Mouse (Mus musculus): ENCODE data around the gene Boc.

Gene Boc

DNA sequence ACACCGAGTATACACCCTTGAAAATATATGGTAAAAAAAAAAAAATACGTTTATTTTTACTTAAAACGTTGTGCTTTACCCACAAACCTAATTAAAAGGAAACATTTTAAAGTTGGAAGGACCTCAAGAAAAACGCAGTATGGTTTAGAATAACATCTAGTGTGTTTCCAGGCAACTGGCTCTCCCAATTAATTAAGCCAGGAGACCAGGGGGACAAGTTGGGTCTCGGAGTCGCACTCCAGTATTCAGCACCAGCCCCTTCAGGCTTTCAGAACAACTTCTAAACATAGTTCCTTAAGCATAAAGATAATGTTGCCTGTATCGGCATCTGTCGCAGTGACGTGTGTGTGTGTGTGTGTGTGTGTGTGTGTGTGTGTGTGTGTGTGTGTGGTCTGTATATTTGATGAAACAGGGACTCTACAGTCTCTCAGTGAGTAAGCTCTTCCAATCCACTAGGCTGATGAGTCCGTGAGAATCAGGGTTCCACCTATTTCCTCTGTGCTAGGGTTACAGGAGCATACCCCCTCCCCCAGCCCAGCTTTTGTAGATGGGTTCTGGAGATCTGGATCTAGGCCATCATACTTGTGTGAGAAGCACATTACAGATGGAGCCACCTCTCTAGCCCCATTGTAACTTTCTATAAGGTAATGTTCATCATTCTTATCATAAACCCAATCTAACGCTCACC lies 31.3 kb downstream of the Boc start:
- no peak for DNase-seq (ENCODE audit: low spot score in 2 of 2)

DNA sequence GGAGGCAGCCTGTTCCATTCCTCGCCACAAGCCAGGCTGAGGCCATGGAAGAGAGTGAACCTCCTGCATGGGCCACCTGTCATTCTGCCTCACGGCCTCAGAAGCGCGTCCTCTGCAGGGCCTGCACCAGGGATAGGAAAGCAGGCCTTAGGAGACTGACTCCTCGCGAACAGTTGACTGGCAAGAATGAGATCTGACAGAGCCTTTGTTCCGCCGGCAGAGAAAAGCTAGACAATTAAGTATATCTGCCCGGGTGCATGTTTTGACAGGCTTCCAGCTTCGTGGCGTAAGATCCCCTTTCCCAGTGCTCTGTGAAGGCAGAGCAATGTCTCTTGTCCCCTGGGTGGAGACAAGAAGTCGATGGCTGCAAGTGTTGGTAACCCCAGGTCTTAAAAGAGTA lies 32.0 kb downstream of the Boc start:
- DNase-seq (ENCODE audit: low spot score in 2 of 2) = no peak

DNA sequence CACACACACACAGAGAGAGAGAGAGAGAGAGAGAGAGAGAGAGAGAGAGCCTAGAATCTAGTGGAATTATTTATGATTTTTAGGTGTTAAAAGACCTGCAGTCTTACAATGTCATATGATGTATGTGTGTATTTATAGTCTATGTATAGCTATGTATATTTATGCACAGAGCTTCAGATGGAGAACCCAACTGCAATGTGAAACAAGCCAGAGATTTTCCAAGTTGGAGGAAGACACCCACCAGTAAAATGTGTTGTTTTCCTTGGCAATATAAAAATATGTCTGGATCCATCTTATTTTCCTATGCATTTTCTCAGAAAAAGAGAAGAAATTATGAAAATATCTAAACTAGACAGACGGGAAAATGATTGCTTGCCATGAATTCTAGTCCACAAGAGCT lies 32.7 kb downstream of the Boc start:
- DNase-seq (ENCODE audit: low spot score in 2 of 2) = no peak

DNA sequence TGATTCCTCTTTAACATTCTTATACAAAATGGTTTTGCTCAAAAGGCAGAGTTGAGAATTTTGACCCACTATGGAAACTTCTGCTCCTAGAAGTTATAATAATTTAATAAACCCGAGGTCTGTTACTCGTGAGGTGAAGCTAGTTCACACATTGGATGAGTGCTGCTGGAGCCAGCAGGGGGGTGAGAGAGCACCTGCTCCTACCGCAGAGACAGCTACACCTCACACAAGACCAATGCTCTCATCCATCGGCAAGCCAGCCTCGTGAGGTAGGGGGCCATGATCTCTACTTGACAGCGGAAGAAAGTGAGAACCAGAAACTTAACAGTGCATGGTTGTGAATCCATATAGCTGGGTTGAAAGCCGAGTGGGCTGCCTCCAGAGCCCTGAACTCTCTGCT lies 35.1 kb downstream of the Boc start:
- DNase-seq (ENCODE audit: low spot score in 2 of 2) = no peak

DNA sequence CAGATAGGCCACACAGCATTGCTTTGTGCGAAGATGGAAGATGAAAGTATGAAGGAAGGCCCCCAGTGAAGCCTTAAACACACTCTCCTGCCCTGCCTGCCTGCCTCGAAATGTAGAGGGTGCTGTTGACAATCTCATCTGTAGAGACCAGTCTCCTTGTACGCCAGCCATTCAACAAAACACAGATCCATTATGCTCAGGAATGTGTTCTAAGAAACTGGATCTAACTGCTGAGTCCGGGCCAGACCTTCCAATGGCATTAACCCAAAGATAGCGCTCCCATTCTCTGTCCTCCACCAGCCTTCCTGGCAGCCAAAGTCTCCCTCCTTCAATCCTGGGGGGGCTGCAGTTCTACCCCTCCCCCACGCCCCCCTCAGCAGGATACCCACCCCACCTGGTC lies 42.2 kb downstream of the Boc start:
- no peak for DNase-seq (ENCODE audit: low spot score in 2 of 2)

DNA sequence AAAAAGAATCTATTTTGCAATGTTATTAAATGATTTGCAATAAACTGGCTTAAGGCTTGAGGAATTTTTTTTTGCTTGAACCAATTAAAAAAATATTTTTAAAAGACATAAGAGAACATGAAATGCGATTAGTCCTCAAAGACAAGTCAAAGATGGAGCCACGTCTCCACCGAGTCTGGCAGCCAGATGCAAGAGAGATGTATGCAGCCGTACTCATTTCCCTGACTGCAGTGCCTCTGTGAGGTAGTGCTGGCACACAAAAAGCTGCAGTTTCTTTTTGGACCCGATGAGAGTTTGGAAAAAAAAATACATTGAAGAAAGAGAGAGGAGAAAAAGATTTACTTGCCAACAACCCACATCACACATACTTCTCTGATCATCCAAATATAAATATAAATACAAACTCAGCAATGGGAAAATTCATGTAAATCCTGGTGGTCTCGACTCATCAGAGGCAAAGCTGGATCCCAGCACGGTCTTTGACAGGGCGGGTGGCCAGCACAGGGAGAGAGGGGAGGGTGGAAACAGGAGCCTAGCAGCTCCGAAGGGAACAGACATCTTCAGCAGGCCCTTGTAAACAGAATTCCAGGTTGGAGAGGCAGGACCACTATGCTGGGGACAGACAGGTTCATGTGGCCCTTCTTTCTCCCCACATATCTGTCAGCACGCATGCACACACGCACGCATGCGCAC lies 48.0 kb downstream of the Boc start:
- DNase-seq (ENCODE audit: low spot score in 2 of 2) = no peak

DNA sequence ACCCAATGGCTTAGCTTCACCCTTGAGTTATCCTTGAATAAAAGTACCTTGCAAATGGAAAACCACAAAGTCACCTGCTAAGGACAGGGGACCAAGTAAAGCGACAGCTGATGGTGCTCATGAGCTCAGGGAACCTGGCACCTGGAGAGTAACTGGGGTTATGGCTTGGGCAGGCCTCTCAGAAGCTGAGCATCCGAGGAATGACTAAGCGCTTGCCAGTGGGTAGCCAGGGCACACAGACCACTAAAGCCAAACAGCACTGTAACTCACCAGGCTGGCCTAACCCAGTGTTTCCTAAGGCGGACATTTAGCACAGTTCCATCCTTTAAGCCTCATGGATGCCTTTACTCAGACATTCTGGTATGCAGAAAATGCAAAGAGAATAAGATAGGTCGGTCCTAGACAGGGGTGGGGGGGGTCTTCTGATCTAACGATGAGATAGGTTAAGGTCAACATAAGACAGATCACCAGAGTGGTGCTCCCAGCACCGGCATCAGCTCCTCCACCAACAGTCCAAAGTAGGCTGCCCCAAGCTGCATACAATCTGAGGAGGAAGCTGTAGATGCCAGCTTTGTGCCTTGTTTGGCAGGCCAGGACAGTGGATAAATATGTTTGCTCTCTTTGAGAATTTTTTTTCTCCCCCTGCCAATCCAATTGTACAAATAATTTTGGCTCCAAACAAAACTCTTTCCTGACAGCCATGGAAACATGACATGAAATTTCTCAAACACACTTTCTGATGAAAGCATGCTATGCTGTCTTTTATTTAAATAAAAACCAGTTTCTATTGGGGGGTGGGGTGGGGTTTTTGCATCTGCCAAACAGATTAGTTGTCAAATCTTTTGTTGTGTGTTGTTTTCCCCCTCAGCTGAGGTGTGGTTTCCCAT lies 49.0 kb downstream of the Boc start:
- DNase-seq (ENCODE audit: low spot score in 2 of 2) = no peak

DNA sequence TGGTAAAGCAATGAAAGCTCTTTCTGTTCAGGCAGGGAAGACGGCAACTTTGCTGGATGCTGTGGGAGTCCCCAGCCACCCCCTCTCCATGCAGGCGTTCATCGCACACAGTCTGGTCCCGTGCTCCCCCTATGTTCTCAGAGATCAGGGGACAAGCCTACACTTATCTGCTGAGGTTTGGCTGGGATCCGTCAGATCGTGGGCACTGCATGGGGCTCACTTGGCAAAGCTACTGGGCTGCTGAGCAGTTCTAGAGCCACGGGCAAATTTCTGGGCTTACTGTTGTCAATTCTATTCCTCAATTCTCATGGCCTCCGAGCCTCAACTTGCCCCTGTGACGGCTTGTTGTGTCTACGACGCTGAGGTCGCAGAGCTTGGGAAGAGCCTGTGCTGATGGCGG lies 49.9 kb downstream of the Boc start:
- no peak for DNase-seq (ENCODE audit: low spot score in 2 of 2)

DNA sequence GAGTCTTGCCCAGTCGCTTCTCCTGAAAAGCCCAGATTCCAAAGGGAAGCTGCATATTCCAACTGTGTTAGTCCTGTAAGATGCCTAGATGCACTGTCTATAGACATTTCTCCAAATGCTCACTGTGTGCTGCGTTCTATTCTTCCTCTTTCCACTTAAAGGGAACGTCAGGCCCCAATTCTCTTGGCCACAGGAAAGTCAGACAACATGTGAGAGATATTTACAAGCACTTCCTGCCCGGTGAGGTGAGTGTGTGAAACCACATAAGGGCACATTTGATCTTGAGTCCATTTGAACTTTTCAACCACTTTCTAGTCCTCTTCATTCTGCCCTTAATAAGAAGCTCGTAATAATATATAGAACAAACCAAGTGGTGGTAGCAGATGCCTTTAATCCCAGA lies 50.7 kb downstream of the Boc start:
- no peak for DNase-seq (ENCODE audit: low spot score in 2 of 2)

DNA sequence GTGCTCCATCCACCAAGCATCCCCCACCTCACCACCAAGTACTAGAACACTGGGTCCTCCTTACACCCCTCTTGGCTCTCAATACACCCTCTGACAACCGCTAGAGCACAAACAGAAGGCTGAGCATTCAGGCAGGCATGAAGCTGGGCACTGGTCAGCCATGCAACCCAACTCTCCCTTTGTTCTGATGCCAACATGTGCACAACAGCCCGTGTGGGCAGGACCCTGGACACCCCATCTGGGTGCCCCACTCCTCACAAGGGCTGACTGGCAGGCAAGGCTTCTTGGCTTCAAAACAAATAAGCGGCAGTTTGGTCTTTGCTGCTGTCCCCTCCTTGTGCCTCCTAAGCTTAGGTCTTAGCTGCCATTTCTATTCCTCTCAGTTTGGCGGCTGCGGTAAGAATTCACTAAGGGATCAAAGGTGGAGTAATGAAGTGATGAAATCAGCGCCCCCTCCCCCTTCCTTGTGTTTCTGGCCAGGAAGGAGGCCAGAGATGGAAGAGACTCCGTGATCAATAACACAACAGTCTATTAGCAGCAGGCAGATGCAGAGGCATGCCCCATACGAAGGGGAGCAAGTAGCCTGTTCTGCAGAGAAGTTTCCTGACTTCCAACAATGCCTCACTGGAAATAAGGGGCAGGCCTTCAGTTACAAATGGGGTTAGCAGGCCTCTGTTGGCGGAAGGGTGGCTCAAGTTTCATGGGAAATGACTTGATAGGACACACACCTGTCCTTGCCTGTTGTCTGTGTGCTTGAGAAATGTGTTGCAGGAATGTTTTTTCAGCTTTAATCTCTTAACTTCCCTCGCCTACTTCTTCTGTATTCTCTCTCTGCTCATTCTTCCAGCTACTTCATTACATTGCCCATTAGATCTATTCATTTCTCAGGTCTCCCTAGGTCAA lies 51.4 kb downstream of the Boc start:
- no peak for DNase-seq (ENCODE audit: low spot score in 2 of 2)

DNA sequence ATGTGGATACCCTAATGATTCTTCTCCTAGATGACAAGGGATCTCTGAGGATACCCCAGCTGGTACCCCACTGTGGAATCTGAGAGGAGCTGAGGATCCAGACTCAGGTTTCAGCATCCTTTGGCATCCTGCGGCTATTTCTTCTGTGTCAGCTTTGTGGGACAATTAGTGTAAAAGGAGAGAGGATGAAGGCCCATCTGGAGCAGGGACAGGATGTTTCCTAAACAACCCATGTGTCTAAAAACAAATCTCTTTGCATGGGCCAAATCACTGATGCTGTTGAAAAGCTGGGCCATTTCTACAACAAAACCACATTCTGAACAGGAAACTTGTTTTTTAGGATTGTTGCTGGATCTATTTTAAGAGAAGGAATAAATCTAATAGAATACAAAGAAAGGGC lies 53.5 kb downstream of the Boc start:
- DNase-seq (ENCODE audit: low spot score in 2 of 2) = no peak

DNA sequence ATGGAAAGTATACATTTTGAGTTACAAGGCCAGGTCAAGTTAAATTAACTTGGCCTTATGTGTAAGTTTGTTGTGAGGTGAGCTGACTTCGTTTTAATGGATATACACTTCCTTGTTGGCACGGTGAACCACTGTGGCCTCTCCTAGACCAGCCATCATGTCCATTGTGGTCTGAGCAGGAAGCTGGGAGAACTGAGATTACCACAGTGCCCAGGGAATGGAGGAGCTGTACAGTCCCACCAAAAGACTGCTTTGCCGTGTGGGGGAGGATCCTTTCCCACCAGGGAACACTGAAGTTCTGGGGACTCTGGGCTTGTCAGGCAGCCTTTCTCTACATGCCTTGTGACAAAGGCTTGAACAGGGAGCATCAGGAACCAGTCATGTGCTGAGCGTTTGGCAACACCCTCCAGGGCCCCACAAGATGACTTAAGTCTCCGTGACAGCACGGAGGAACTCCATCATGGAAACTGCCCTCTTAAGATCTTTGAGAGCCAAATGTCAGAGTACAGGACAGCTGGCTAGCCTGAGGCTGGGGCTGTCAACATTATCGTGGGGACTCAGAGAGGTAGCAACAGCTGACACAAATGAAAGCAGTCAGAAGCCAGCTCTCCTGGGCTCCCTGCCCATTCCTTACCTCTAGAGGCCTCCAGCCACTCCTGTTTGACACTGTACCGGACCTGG lies 55.7 kb downstream of the Boc start:
- DNase-seq (ENCODE audit: low spot score in 2 of 2) = no peak

DNA sequence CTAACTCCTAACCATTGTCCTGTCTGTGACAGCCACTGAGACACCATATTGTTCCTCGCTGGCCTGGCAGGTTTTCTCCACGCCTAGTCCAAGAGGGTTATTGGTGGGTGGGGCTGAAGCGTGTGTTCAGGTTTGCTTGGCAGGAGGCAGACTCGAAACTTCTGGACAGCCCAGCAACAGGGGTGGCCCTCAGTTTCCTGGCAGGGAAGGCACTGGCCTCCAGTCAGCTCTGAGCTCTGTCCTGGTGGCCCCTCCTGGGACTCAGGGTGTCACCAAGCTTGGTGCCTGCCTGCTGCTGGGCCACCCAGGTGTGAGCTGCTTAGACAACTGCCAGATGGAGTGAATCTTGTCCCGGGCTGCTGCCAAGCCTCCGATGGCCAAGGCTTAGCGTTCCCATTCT lies 56.4 kb downstream of the Boc start:
- DNase-seq (ENCODE audit: low spot score in 2 of 2) = no peak

DNA sequence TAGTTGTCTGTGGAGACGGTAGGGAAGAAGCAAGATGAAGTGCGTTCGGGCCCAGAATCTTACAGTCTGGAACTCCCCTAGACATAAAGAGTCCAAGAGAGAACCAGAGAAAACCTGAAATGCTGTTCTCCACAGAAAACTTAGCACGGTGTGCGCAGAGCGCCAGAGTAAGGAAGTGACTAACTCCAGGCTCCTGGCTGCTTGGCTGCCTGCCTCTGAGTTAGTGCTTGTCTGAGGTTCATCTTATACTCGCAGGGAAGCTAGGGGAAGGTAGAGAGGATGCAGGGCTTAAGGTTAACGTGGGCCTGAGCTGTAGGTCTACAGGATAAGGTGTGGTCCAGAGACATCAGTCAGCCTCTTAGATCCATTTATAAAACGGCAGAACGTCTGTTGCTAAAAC lies 56.9 kb downstream of the Boc start:
- no peak for DNase-seq (ENCODE audit: low spot score in 2 of 2)

DNA sequence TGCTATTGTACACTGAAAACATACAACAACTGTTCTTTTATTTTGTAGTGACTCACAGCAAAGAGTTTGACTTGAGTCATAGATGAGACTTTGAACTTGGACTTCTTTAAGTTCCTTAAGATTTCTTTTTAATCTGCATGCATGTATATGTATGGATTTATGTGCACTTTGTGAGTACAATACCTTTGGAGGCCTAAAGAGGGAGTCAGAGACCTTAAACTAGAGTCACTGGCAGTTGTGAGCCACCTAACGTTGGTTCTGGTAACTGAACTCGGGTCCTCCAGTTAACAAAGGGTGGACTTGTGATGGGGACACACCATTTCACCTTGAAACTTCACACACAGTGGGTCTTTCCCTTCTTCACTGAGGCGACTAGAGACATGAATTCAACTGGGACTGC lies 60.2 kb downstream of the Boc start:
- DNase-seq (ENCODE audit: low spot score in 2 of 2) = no peak

DNA sequence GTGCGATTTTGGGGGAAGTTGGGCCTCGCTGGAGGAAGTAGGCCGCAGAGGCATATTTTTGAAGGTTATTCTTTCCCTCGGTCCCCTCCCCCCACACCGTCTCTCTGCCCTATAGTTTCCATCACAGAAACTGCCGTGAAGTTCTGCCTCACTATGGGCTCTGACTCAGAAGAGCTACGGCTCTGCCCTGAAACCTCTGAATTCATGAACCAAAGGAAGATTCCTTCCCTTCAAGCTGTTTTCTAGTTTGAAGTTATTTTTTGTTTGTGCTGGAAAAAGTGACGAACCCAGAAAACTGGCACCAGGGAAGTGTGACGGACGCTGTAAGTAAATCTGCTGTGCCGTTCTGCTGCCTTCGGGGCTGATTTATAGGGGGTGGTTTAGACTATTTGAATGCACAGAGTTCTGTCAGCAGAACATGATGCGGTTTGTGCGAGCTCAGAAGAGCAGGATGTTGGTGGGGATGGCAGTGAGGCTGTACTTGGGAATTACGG lies 61.7 kb downstream of the Boc start:
- DNase-seq (ENCODE audit: low spot score in 2 of 2) = no peak

DNA sequence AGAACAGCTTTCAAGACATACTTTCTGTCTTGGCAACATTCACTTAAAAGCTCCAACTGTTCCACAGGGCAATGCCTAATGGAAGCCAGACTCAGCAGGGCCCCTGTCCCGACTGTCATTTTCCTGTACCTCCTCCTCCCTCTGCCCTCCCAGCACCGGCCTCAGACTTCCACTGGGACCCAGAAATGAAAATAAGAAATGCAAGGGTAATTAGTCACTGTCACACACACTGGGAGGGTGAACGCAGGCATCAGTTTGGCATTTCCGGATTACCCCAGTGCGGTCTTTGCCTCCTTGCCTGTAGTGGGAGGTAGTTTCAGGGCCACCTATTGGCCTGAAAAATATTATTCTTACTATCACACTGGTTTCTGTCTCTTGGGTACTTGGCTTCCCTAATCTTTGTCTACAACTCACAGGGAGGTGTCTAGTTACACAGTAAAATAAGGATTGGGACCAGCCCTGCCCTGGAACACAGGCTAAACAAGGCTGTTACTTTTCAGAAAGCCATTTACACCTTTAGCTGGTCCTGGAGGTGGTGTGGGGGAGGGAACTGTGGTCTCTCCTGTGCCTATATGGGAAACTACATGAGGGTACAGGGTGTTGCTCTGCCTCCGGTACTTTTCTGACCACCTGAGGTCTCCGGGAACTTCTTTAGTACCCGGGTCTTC lies 64.1 kb downstream of the Boc start:
- no peak for DNase-seq (ENCODE audit: low spot score in 2 of 2)

DNA sequence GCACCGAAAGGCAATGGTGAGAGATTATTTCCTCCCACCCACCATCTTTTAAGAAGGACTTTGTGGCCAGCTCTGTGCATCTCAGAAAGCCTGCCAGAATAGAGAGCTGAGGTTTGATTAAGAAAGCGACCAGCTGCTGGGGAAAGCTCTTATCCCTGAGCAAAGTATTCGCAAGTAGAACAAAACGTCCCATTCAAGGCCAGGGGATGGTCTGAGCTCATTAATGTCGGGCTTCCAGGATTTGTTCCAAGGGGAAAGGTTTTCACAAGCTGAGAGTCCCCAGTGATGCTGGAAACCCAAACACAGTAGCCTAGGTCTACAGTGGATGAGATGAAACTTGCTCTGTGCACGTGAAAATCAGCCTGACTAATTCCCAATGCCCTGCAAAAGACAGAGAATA lies 64.8 kb downstream of the Boc start:
- no peak for DNase-seq (ENCODE audit: low spot score in 2 of 2)

DNA sequence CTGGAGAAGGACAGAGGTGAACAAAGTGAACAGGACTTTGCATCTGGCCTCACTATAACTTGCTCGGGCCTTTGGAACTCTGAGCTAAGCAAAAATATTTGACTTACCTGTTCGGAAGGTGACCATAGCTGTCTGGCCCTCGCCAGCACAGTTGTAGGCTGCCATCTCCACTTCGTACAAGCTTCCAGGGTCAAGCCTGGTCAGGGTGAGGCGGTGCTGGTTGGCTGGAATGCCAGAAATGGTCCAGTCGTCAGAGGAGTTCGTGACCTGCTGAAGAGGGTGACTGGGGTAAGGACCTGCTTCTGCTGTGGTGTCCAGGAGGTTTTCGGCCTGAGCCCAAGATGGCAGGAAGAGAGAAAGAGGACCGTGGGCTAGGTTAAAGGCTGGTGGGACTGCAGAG lies 66.0 kb downstream of the Boc start:
- no peak for DNase-seq (ENCODE audit: low spot score in 2 of 2)

DNA sequence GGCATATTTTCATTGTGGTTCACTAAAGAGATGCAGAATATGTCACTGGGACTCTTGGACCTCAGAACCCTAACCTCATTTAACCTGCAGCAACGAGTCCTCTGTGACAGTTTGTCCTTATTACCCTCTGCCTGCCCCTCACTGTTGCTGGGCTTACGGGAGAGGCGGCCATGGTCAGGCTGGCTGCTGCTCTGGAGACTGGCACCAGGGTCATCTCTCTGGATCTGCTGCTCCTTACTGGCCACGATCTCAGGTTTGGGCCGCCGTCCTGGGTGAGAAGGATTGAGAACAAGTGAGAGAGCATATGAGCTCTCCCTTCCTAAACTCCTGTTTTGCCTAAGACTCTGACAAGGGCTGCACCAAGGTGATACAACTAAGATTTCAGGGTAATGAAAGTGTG lies 66.5 kb downstream of the Boc start:
- no peak for DNase-seq (ENCODE audit: low spot score in 2 of 2)

DNA sequence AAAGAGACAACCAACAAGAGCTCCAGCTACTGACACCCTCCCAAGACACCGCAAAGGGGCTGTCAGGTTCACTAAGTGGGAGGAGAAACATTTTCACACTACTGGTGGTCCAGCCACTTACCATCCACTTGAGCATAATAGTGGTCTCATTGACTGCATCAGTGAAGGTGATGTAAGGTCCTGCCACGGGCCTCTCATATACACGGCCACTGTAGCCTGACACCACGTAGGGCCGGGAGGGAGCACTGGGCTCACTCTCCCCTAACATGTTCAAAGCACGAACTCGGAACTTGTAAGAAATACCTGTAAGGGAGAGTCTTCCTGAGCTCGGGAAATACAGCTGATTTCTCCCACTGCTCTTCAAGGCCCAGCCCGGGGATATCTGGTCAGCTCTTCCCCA lies 67.6 kb downstream of the Boc start:
- DNase-seq (ENCODE audit: low spot score in 2 of 2) = no peak

Measured in frontal cortex, postnatal 14 days (tissue).